Mouse (Mus musculus) thymus, adult 2 months (tissue): Measurements from ENCODE around the gene Ksr2. TPM values are rescaled to one million over a fixed set of nuclear protein-coding genes. Genes with fewer than 3 reads are reported as not detected.

ENCODE experiments used
- DNase-seq: peaks from one replicate; pipeline ENCODE4 v3.0.0; 2021
- H3K27ac ChIP-seq: fragments of 200-500 bp; 2 replicates; pipeline ENCODE4 v1.5.1; 2012; ENCODE audit warnings: low read length, control low read depth; ENCODE audit not compliant: control insufficient read depth, insufficient read depth
- H3K27me3 ChIP-seq: fragments of 200-500 bp; 2 replicates; pipeline ENCODE4 v1.6.1; 2012; ENCODE audit warnings: mild to moderate bottlenecking, low read length, moderate library complexity, mixed read lengths; ENCODE audit not compliant: control insufficient read depth, insufficient read depth
- H3K36me3 ChIP-seq: fragments of 200-500 bp; 2 replicates; pipeline ENCODE4 v1.6.1; 2012; ENCODE audit warnings: mild to moderate bottlenecking, low read length, moderate library complexity; ENCODE audit not compliant: control insufficient read depth, insufficient read depth
- H3K4me1 ChIP-seq: fragments of 200-500 bp; replicated peaks from 2 replicates; pipeline ENCODE4 v1.6.1; 2012; ENCODE audit warnings: low read length; ENCODE audit not compliant: control insufficient read depth, insufficient read depth
- H3K4me3 ChIP-seq: fragments of 200-500 bp; 2 replicates; pipeline ENCODE4 v1.5.1; 2012; ENCODE audit warnings: mild to moderate bottlenecking, low read length, control low read depth, moderate library complexity; ENCODE audit not compliant: control insufficient read depth, insufficient read depth
- CTCF ChIP-seq: fragments of 200-500 bp; IDR thresholded peaks from 2 replicates; pipeline ENCODE4 v1.5.1; 2012; ENCODE audit warnings: mild to moderate bottlenecking, control low read depth, low read length, moderate library complexity, borderline replicate concordance; ENCODE audit not compliant: control insufficient read depth, poor library complexity, insufficient read depth; ENCODE audit errors: extremely low read depth
- POLR2A ChIP-seq: fragments of 200-500 bp; IDR thresholded peaks from 2 replicates; pipeline ENCODE4 v1.6.1; 2012; ENCODE audit warnings: mild to moderate bottlenecking, low read length, control low read depth, moderate library complexity; ENCODE audit not compliant: control insufficient read depth, poor library complexity, insufficient read depth; ENCODE audit errors: extremely low read depth
- WGBS: fragments of 180-500 bp; shearing (Covaris S2); methylation state at CpG from one replicate; pipeline ENCODE4 v1.1.7; 2018; 5-methylcytosine and 5-hydroxymethylcytosine counted together
- polyA plus RNA-seq: library from polyadenylated mRNA; depleted of rRNA; stranded (reverse); fragments of >200 nt; gene quantifications from 2 replicates; pipeline ENCODE4 v1.2.3, GENCODE M21; 2012

Ksr2 gene
- polyA plus RNA-seq, 1 experiment: 0.54 TPM

- DNase-seq: no peak
- Histone ChIP-seq H3K36me3 (no peaks in the 10 kb centered on the region), H3K4me3 (no peak overlapping the region), H3K27me3 (no peaks in the 10 kb centered on the region), H3K4me1 (no peaks in the 10 kb centered on the region), H3K27ac (no peak overlapping the region)
- 88% methylated on average over 5 of the region's 5 CpGs for WGBS
- TF ChIP-seq CTCF: no peak
- no peak for TF ChIP-seq POLR2A
These were observed 163.8 kb downstream of the Ksr2 start for GRCm38 (mm10) chr5:117577598-117577997.

- TF ChIP-seq CTCF (no peak), POLR2A (no peak)
- Histone ChIP-seq H3K27me3 (no peaks in the 10 kb centered on the region), H3K36me3 (no peaks in the 10 kb centered on the region), H3K4me1 (no peaks in the 10 kb centered on the region), H3K27ac (no peak overlapping the region), H3K4me3 (no peak overlapping the region)
- WGBS: 93% methylated on average over 3 of the region's 3 CpGs
- DNase-seq: no peak
These were observed 167.9 kb downstream of the Ksr2 start for GRCm38 (mm10) chr5:117581711-117582110.

- H3K27me3 ChIP-seq: no peaks in the 10 kb centered on the region
- WGBS: 77% methylated on average over 1 of the region's 1 CpGs
- H3K4me1 ChIP-seq: no peaks in the 10 kb centered on the region
- no peak overlapping the region for H3K4me3 ChIP-seq
- no peak for TF ChIP-seq POLR2A
- TF ChIP-seq CTCF: no peak
- no peaks in the 10 kb centered on the region for H3K36me3 ChIP-seq
- DNase-seq: no peak
- no peak overlapping the region for H3K27ac ChIP-seq
These were observed 170.6 kb downstream of the Ksr2 start for GRCm38 (mm10) chr5:117584428-117584827.

- no peak overlapping the region for H3K4me3 ChIP-seq
- no peak overlapping the region for H3K27ac ChIP-seq
- 41% methylated on average over 6 of the region's 6 CpGs for WGBS
- no peaks in the 10 kb centered on the region for H3K36me3 ChIP-seq
- DNase-seq: no peak
- H3K4me1 ChIP-seq: no peaks in the 10 kb centered on the region
- H3K27me3 ChIP-seq: no peaks in the 10 kb centered on the region
- TF ChIP-seq CTCF (no peak), POLR2A (no peak)
These were observed 175.5 kb downstream of the Ksr2 start for GRCm38 (mm10) chr5:117589266-117589665.

- TF ChIP-seq POLR2A: no peak
- no peak for TF ChIP-seq CTCF
- H3K27ac ChIP-seq: no peak overlapping the region
- H3K4me1 ChIP-seq: no peaks in the 10 kb centered on the region
- no peak overlapping the region for H3K4me3 ChIP-seq
- WGBS: 74% methylated on average over 19 of the region's 19 CpGs
- no peak for DNase-seq
- H3K36me3 ChIP-seq: no peaks in the 10 kb centered on the region
- H3K27me3 ChIP-seq: no peaks in the 10 kb centered on the region
These were observed 179.5 kb downstream of the Ksr2 start for GRCm38 (mm10) chr5:117593273-117593672.

GRCm38 (mm10) chr5:117596803-117597202 lies 183.0 kb downstream of the Ksr2 start:
- no peak for TF ChIP-seq POLR2A
- no peak for TF ChIP-seq CTCF
- no peaks in the 10 kb centered on the region for H3K4me1 ChIP-seq
- no peaks in the 10 kb centered on the region for H3K36me3 ChIP-seq
- 91% methylated on average over 3 of the region's 3 CpGs for WGBS
- no peak overlapping the region for H3K27ac ChIP-seq
- no peak overlapping the region for H3K4me3 ChIP-seq
- no peaks in the 10 kb centered on the region for H3K27me3 ChIP-seq
- DNase-seq: no peak

GRCm38 (mm10) chr5:117602026-117602425 lies 188.2 kb downstream of the Ksr2 start:
- 72% methylated on average over 9 of the region's 9 CpGs for WGBS
- Histone ChIP-seq H3K4me1 (no peaks in the 10 kb centered on the region), H3K4me3 (no peak overlapping the region), H3K27me3 (no peaks in the 10 kb centered on the region), H3K36me3 (no peaks in the 10 kb centered on the region), H3K27ac (no peak overlapping the region)
- DNase-seq: no peak
- TF ChIP-seq CTCF (no peak), POLR2A (no peak)
